Mouse (Mus musculus) neutrophil, adult 5-6 weeks (primary cell): ENCODE measurements around the gene Paox. TPM values are rescaled to one million over a fixed set of nuclear protein-coding genes. Genes with fewer than 3 reads are reported as not detected.
"Not testable (repeated sequence)": the region's sequence is repeated elsewhere in the genome, so short reads cannot be mapped to it uniquely, and the experiment has no call there.

Source experiments
- ATAC-seq: fragments of 151-379, 151-347 bp; 2 replicates; pipeline ENCODE4 v1.8.0; 2017; ENCODE audit warnings: mild to moderate bottlenecking, moderate TSS enrichment; ENCODE audit not compliant: insufficient number of reproducible peaks, poor library complexity, low FRiP score, severe bottlenecking; ENCODE audit errors: extremely low read depth
- total RNA-seq: library from RNA; stranded (forward); fragments of 200-1000 nt; gene quantifications from 2 replicates; pipeline ENCODE4 v1.2.3, GENCODE M21; 2017

The Paox gene
- total RNA-seq, 1 experiment from 2014 or later, result 4.9 TPM

DNA sequence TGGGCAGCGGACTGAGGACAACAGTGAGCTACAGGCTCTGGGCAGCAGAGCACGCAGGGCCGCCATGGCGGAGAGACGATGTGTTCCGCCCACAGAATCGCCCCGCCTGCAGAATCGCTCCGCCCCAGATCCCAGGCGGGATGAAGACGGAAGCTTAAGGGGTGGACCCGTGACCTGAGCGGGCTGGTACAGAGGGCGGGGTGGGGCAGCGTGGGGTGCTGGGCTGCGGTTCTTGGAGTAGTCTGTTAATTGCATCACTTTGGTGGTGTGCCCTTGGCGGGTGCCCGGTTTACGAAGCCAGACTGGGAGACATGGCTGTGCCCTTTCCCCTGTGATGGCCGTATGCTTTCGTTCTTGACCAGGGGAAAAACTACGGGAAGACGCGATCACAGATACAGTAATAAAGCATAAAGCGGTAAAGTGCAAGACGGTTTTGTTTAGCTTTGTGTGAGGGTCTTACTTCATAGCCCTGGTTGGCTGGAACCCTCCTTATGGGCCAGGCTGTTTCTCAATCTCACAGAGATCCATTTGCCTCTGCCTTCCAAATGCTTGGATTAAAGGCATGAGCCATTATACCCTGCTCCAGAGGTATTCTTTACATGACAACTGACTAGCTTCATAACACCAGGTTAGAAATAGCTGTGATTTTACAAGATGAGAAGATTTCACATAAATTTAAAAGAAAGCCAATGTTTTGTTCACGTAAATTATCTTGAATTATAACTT, 893 bp downstream of the Paox start, which contains the start of gene Echs1:
Echs1 (minus strand) TSS at position 148 of the 726 bp plus-strand sequence.
- ATAC-seq, result peak; percentile 98

DNA sequence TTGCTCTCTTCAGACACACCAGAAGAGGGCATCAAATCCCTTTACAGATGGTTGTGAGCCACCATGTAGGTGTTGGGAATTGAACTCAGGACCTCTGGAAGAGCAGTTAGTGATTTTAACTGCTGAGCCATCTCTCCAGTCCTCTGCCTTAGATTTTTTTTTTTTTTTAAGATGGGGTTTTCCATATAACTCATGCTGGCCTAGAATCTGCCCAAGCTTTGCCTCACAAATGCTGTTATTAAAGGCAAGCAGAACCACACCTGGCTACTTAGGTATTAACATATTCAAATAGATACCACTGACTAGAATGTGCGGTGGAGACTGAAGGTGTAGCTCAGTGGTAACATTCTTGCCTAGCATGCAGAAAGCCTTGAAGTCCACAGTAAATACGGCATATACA, 4.9 kb downstream of the Paox start:
- ATAC-seq, result no peak

DNA sequence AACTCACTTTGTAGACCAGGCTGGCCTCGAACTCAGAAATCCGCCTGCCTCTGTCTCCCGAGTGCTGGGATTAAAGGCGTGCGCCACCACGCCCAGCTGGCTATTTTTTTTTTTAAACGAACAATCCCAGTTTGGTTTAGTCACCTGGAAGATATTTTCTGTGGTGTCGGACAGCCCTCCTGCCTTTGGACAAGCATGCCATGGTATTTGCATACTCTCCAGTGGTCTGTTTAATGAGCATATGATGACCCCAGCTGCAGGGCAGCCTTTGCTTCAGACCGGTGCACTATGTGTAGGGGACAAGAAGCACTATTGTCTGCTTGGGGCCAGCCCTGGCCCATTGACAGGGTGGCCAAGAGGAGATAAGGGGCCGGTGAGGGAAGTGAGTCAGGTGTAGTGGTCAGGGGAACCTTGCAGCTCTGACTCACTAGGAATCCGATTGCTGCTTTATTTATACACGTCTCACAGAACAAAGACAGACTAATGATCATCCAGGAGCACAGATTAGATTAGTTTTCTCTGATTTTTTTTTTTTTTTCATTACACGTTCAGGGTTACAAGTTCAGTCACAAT, 5.8 kb downstream of the Paox start:
- ATAC-seq, result no peak

DNA sequence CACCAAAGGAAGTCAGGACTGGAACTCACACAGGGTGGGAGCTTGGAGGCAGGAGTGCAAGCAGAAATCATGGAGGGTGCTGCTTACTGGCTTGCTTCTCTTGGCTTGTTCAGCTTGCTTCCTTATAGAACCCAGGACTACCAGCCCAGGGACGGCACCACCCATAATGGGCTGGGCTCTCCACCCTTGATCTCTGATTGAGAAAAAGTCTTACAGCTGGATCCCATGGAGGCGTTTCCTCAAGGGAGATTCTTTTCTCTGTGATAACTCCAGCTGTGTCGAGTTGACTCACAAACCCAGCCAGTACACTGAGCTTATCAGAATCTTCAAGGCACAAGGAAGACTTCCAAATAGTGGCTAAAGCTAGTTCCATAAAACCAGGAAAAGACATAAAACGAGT, 7.2 kb downstream of the Paox start:
- no peak for ATAC-seq

DNA sequence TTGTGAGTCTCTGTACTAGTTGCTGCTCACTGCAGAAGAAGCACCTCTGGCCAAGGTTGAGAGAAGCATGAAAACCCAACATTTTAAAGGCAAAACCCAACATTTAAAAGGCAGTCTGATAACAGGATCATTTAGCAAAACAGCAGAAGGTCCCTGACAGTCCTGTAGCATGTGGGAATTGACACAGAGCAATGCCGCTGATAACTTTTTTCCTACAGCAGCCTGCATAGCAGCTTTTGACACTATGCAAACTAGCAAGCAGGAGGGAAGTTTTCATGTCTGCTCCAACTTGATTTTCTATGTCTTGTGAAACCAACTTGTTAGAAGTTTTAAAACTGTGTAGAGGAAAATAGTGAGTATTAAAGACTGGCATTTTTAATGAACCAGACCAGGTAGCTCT, 8.8 kb downstream of the Paox start:
- ATAC-seq, result no peak

DNA sequence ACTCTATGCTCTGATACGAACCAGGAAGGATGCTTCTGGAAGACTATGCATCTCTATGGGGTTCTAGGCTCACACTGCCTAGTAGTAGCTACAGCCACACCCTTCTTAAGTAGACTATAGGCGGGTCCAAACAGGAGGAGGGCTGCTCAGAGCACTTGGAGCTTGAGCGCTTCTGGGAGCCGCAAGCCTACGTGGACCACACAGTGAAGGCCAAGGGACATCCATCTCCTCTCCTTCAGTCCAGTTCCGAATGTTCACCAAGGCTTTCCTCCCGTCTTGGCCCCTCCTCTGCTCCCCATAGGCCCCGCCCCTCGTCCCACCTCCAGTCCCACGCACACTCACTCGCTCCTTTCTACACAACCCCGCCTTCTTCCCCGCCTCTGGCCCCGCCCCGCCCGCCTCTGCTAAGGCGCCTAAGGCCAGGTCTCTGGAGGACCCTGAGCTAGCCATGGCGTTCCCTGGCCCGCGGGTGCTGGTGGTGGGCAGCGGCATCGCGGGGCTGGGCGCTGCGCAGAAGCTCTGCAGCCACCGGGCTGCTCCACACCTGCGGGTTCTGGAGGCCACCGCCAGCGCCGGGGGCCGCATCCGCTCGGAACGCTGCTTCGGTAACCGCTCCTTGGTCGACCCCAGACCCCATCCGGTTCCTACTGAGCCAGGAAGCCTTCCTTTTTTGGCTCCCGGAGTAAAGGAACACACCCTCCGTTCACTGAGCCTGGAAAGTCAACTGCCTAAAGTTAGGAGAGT, 9.9 kb downstream of the Paox start:
- ATAC-seq, result peak; percentile 95

DNA sequence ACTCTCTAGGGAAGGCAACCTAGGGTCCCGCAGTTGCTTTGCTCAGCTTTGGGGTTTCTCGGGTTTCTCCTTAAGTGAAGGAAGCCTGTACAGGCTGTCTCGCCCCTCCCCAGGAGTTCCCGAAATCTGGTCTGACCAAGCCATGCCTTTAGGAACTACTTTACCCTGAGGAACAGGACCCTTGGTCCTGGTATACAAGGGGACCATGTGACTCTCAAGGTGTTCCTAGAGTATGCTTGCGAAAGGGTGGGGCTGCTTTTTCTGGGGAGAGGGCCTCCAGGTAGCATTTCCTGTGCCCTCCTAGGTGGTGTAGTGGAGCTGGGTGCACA, 10.4 kb downstream of the Paox start:
- no peak for ATAC-seq

DNA sequence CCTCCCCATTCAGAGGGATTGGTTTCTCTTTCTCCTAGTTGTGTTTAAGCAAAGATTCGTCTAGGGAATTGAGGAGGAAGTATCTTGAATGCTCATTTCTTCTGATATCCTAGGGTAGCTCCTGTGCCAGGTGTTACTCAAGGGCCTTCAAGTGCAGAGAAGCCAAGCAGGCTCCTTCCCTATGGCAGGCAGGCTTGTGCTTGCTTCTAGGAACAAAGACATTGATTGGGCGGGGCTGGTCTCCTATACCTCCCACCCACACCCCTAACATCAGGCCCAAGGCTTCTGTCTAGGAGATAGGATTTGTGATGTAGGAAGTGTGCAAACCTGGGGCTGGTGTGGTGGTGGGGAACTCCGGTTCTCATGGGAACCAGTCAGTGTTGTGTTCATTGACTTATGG, 11.3 kb downstream of the Paox start:
- ATAC-seq, result no peak

DNA sequence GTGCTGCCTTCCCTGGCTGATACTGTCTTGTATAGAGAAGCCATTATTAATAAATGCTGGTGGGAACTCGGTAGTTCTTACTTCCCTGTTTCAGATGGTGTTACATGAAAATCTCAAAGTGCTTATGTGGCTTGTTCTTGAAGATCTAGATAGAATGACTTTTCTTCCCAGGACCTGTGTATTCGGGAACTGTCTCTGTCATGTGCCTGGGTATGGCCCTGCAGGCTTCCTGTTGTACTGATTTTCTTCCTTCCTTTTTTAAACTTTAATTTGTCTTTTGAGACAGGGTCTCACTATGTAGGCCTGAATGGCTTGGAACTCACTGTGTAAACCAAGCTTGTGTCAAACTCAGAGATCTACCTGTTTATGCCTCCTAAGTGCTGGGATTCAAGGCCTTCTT, 12.3 kb downstream of the Paox start:
- no peak for ATAC-seq

DNA sequence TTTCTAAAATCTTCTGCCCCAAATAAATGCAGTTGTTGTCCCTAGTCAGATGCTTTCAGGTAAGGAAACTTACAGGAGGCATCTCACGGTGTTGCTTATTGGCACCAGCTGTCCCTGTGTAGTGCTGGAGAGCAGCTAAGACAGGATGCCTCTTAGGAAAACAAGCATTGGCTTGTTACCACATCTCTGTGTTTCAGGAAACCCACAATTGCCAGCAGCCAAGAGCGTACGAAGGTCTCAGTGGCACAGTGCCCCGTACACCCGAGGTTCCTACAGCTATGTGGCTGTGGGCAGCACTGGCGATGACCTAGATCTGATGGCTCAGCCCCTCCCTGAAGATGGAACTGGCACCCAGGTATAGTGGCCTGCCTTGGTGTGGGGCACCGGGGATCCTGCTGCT, 16.6 kb downstream of the Paox start:
- ATAC-seq, result not testable (repeated sequence)

DNA sequence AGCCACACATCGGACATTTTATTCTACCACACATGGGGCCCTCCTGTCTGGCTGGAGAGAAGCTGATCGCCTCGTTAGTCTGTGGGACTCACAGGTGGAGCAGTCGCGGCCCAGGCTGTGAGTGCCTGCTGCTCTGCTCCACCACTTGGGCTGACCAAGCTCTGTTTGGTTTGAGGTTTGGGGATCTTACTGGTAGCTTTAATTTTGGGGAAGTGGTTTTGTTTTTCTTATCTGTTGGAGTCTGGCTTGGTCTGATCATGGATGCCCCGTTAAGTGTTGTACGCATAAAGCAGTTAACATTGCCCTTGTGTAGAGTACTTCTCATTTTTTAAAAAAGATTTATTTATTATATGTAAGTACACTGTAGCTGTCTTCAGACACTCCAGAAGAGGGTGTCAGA, 18.4 kb downstream of the Paox start:
- not testable (repeated sequence) for ATAC-seq

DNA sequence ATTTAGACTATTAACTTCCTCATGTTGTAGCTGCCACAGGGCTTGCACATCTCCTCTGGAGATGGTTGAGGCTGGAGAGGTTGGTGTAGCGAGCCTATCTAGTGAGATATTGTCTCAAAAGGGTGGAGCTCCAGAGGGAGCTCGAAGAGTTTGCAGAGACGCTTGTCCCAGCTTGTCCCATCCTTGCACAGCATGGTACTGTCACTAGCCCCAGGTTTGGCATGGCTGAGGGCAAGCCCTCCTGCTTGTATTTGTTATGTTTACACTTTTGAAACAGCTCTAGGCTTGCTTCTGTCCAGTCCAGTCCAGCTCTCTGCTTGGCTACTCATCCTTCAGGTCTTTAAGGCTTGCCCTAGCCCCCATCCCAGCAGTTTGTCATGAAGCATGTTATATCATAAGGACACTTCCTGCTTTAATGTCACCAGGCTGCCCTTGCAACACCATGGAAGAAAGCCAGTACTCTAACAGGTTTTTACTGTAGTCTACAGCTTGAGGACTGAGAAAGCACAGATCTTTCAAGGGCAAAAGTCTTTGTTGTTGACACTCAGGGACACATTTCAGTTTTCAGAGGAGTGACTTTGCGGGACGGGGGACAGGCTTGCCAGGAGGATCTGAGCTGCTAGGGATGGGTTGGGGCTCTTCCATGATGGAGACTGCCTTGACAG, 19.6 kb downstream of the Paox start:
- ATAC-seq, result no peak

DNA sequence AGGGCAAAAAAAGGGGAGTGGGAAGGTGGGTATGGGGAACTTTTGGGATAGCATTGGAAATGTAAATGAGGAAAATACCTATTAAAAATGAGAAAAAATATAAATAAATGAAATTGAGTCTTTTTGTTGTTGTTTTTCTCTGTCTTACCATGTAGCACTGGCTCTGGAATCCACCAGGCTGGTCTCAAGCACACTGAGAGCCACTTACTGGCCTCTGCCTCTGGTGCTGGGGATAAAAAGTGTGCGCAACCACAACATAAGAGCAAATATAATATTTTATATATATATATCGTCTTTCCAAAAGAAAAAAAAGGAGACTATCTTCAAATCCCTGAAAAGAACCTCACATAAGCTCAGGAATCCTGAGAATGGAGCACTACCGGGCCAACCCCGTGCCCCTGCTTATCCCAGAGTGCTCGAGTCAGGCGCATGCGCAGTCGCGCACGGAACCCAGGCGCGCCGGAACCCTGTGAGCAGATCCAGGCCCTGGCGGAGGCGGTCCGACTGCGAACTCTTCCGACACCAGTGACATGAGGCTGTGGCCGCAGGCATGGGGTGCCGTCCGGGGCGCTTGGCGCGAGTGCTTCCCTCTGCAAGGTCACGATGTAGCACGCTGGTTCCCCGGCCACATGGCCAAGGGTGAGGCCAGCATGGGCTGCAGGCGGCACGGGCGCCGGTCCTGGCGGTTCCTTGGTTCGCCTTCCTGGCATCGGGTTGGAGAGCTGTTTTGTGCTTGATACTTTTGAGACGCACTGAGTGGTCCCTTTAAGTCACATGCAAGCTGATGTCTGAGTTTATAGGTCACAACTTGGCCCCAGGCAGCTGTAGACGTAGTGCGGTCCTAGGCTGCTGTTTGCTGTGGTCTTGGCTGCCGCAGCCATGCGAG, 21.8 kb downstream of the Paox start, which contains the start of gene Mtg1:
Mtg1 (plus strand) TSS at position 430 of the 886 bp plus-strand sequence.
- peak; percentile 69 for ATAC-seq

DNA sequence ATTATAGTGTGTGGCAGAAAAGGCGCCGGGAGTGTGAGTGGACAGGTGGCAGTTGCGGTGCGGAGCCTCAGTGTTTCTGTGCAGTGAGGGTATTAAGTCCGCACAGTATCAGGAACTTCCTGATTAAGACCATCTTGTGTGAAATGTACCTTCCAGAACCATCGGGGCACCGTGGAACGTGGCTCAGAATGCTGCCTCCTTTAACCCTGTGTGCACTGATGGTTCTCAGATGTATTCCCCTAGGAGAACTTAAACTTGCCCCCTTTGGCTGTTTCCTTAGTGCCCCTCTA, 22.4 kb downstream of the Paox start:
- ATAC-seq, result no peak

DNA sequence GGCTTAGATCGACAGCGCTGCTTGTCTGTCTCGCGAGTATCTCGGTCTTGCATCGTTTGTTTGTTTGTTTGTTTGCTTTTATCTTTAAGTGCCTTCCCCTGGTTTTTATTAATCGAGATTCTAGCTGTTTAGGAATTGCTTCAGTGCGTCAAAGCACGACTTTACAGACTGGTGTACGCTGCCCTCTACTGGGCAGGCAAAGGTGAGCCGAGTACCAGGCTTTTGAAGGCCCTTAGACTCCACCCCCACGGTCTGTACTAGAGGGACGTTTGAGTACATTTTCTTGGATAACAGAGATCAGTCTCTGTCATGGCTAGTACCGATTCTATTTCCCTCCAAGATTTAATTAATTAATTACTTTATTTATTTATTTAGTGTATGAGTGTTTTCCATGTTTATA, 25.8 kb downstream of the Paox start:
- peak; percentile 73 for ATAC-seq

DNA sequence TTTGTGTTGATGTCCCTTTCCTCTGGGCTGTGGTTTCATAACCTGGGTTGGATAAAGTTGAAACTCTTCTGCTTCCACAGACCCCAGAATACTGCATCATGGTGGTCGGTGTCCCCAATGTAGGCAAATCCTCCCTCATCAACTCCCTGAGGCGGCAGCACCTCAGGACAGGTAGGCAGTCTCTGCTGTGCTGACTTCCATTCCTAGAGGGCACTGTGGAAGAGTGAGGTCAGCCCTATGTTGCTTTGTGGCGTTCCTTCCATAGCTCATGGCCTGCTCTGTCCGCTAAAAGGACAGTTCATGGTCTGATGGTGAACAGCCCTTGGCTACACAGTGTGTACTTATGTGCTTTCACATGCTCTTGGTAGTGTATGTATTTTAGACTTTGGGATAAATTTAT, 29.0 kb downstream of the Paox start:
- no peak for ATAC-seq

DNA sequence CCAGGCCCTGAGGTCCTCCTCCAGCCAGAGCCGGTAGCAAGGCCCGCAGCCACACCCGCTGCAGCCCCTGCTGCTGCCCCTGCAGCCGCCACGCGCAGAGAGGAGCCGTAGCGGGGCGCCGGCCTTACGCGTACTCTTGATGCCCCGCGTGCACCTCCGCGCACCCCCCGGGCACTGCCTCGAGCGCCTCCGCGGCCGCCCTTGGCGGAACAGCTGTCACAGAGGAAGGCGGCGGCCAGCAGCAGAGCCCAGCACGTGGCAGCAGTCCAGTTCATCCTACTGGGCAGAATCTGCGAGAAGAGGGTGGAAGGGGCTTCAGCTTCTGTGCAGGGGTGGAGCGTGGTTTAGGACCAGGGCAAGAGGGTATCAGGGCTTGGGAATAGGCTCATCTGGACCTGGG, 37.8 kb downstream of the Paox start:
- ATAC-seq, result no peak

DNA sequence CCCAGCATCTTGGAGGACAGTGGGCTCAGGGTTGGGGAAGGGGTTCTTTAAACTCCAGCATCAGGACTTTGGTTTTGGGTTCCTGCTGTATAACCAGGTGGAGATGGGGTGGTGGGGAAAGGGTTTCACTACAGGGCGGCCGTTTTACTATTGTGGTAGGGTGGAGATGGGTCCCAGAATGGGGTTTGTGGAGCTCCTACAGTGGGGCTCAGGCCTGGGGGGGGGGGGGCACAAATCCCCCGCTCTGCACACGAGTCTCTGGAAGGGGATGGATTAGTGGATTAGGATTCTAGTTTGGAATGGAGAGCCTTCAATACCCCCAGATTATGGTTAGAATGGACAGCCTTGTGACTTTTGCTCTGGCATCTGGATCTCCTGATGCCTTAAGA, 38.2 kb downstream of the Paox start:
- no peak for ATAC-seq
